Mouse (Mus musculus) liver (tissue): ENCODE results near the gene Synj2.
"Not testable (repeated sequence)": the region's sequence is repeated elsewhere in the genome, so short reads cannot be mapped to it uniquely, and the experiment has no call there.

Experiments
- DNase-seq: peaks from one replicate; pipeline ENCODE4 v3.0.0-alpha.2; 2020; ENCODE audit warnings: mixed read lengths

The Synj2 gene

GRCm38 (mm10) chr17:6001836-6002235 is 60.8 kb downstream of the Synj2 start:
- no peak for DNase-seq

DNA sequence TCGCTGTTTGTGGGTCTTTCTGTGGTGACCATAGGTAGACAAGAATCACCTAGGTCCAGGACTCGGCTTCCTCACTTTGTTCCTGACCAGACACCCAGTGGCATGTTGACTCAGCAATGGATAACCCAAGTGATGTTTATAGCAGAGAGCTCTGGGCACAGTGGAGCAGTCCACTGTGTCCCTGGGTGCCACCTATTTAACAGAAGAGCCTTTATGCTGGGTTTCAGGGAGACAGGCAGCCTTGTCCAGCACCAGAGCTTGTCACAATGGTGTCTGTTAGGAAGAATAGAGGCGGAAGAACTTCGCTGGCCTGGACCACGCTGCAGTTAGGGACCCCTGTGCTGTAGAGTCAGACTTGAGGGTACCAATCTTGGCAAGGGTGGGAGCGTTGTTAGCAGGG is 61.5 kb downstream of the Synj2 start:
- no peak for DNase-seq

GRCm38 (mm10) chr17:6003661-6004060 is 62.6 kb downstream of the Synj2 start:
- no peak for DNase-seq

DNA sequence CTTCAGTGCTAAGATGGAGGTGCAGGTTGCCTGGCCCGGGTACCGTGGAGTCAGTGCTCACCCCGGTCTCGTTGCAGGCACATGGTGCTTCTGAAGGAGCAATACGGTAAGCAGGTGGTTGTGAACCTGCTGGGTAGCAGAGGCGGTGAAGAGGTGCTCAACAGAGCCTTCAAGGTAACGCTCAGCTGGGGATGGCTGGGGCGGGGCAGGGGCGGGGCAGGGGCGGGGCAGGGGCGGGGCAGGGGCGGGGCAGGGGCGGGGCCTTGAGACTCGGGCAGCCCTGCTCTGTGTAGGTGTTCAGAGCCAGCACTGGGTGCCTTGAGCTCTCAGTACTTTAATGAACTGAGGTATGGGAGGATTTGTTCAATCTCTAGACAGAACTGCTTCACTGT is 64.2 kb downstream of the Synj2 start:
- DNase-seq = peak; percentile 47

DNA sequence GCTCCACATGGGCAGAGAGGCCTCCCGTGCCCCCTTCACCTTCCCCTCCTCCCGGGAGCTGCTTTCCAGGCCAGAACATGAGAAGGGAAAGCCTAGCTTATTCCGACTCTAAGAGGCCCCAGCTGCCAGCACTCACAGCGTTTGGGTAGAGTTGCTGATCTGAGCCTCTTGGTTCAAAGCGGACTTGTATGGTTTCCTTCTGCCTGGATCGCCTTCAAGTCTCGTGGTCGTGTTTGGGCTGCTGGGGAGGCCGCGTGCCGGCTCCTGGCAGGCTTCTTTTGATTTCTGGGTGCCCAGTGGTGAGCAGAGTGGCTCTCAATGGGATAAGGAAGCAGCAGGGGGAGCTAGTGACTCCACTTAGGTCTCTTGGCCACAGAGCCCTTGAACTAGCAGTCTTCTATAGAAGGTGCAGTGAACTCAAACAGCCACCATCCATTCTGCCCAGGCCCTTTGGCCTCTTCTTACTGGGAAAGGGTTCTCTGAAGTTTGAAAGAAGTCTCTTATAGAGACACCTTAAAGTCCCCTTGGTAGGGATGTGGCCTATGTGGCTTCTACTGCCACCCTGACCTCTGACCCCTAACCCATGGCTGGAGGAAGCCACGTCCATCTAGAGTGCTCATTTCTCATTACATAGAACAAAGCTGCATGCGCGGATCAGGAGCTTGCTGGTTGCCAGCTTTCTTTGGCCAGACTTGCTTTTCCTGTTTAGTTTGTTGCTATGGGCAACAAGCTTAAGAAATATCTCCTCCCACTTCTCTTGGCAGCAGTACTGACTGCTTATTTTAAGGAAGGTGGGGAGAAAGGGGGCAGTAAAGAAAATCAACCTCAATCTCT is 64.8 kb downstream of the Synj2 start:
- no peak for DNase-seq

- no peak for DNase-seq
Observed at GRCm38 (mm10) chr17:6007101-6007780, 66.2 kb downstream of the Synj2 start.

- DNase-seq = no peak
Observed at GRCm38 (mm10) chr17:6007902-6008301, 66.8 kb downstream of the Synj2 start.

GRCm38 (mm10) chr17:6008590-6008989 is 67.5 kb downstream of the Synj2 start:
- no peak for DNase-seq

GRCm38 (mm10) chr17:6009606-6010005 is 68.5 kb downstream of the Synj2 start:
- no peak for DNase-seq

DNA sequence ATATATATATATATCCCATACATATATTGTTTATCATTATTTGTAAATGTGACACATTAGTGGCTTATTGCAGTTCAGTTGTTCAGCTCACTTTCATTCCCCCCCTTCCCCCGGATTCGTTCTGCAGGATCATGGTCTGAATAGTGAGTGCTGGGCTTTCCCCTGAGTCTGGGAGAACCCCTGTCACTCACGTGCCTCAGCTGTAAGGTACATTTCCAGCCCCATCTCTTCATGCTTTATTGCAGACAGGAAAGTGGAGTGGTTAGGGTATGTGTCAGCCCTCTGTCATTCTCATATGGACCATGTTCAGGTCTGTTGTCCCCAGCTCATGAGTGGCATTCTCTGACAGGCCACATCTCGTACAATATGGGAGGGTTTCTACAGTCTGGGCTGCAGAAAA is 72.0 kb downstream of the Synj2 start:
- DNase-seq = no peak

- no peak for DNase-seq
Observed at GRCm38 (mm10) chr17:6014985-6015384, 73.9 kb downstream of the Synj2 start.

DNA sequence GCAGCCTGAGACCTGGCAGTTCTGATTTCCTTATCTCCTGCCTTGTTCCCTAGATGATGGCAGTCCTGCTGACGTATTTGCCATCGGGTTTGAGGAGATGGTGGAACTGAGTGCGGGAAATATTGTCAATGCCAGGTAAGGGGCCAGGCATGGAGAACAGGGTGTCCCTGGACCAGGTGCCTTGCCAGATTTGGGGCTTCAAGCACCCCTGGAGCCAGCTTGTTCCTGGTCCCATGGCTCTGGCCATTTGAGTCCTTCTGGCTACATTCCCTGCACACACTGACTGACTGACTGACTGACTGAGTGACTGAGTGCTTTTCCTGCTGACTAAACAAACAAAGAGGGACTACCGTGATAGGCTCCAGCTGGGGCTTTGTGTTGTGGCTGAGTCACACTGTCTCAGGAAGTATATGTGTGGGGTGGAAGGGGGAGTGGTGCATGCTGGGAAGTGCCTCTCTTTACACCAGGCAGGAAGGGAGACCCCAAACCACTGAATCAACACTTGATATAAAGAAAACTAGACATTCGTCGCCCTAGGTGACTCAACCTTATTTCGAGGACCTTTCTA is 75.2 kb downstream of the Synj2 start:
- DNase-seq = no peak

DNA sequence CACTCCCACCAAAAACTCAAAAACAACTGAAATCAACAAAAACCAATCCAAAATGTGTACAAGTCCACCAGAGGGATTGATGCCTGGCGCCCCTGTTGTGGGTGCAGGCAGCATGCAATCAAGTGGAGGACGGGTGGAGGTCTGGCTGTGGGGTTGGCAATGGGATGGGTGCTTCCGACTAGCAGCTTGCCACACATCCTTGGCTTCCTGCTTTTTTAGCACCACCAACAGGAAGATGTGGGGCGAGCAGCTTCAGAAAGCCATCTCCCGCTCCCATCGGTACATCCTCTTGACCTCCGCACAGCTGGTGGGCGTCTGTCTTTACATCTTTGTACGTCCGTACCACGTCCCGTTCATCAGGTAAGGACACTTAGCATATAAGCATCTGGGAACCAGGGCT is 76.2 kb downstream of the Synj2 start:
- DNase-seq = no peak

DNA sequence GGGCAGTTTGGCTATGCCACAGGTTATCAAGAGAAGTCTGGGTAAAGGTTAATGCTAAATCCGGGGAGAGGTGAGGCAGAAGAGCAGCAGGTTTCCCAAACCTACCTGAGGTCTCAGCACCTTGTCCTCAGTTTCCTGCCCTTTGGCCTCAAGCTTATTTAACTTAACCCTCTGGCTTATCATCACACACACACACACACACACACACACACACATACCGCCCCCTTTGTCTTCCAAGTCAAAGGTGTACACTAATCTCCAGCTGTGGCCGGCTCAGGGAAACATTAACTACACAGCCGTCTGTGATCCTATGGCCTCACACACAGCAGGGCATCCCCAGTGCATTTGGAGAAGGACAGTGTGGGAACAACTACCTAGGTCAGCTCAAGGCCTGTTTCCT is 77.3 kb downstream of the Synj2 start:
- peak; percentile 41 for DNase-seq

- peak; percentile 26 for DNase-seq
Observed at GRCm38 (mm10) chr17:6019776-6020175, 78.7 kb downstream of the Synj2 start.

DNA sequence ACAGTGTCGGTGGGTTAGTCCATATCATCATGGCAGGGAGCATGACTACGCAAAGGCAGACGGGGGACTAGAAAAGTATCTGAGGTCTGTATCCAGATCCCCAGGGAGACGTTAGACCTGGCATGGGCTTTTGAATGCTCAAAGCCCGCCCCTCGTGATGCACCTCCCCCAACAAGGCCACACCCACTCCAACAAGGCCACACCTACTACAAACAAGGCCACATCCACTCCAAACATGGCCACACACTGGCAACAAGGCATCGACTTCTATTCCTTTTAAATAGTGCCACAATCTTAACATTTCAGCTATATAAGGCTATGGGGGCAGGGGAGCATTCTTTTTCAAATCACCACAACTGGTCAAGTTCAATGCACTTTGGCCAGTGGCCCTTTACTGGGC is 79.6 kb downstream of the Synj2 start:
- peak; percentile 47 for DNase-seq

- not testable (repeated sequence) for DNase-seq
Observed at GRCm38 (mm10) chr17:6021374-6021789, 80.3 kb downstream of the Synj2 start.

DNA sequence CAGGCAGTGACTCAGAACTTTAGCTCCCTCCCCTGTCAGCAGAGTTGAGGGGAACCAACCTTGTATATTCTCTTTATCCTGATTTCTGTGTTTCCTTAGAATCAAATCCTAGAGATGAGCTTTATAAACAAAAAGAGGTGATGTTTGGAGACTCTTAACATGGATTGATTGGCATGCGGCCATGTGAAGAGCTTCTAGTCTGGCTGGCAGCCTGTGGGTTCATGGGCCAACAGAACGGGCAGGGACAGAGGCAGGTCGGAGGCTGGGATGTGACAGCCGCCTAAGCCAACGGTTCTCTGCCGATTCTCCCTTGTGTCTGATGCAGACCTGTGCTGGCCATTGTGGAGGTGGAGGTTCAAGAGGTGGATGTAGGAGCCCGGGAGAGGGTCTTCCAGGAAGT is 84.8 kb downstream of the Synj2 start:
- no peak for DNase-seq

DNA sequence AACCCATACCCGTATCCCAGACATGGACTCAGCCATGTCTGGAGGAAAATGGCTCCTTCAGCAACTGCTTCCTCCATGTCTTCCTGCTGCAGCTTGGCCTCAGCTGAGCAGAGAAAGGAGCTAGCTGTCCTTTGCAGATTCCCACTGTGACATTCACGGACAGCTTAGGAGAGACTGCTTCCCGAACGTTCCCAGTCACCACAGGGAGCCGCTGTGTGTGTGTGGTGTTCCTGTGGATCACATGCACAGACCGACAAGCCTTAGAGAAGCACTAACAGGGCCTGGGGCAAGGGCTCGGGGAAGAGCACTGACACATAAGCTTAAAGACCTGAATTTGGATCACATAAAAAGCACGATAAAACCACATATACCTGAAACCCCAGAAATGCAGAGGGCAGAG is 94.6 kb downstream of the Synj2 start:
- no peak for DNase-seq

GRCm38 (mm10) chr17:6036458-6036857 is 95.4 kb downstream of the Synj2 start:
- DNase-seq = no peak

DNA sequence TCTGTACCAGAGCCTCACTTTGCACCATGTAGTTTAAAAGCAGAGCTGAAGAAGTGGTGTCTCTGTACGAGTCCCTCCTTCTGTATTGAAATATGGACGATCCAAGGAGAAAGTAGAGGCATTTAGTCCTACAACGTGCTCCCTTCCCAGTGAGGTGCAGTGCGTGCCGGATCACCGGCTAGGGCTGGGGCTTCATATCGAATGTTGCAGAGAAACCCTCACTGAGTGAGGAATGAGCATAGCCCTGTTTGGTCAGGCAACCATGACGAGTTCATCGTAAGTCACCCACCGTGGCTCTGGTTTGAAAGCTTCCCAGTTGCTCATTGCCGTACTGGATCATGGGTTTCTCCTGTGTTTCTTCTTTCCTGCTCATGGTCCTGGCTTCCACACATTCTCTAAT is 95.8 kb downstream of the Synj2 start:
- DNase-seq = no peak

- DNase-seq = no peak
Observed at GRCm38 (mm10) chr17:6037507-6037906, 96.4 kb downstream of the Synj2 start.

DNA sequence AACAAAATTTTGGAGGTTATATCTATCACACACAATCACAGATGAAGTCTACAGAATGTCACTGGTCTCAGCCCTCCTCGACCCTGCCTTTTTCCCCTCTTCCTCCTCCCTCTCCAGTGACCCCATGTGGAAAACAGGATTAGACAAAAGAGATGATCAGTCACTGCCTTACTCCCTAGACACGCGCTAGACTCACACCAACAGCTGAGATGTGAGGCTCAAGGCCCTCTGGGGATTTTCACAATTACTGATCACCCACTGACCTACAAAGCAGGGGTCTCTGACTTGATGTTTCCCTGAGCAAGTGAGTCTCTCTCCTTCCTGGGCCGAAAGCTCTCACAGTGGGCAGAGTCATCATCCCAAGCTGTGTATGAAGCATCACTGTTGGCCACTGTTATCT is 111.7 kb downstream of the Synj2 start:
- no peak for DNase-seq

- DNase-seq = peak; percentile 63
Observed at GRCm38 (mm10) chr17:6054934-6055355, 113.9 kb downstream of the Synj2 start.
